Mouse (Mus musculus) colon, adult 2 months (tissue): Measurements from ENCODE around the gene Hsd3b6. TPM values are rescaled to one million over a fixed set of nuclear protein-coding genes. Genes with fewer than 3 reads are reported as not detected.

Experiments used
- polyA plus RNA-seq: library from polyadenylated mRNA; depleted of rRNA; stranded (reverse); fragments of >200 nt; gene quantifications from 2 replicates; pipeline ENCODE4 v1.2.3, GENCODE M21; 2012; rRNA removed

Gene Hsd3b6
- polyA plus RNA-seq: not detected in 2 replicates

GRCm38 (mm10) chr3:98814101-98814670, at the start of gene Hsd3b6:
Hsd3b6 (minus strand) TSS chr3:98814443.

GRCm38 (mm10) chr3:98859576-98859975, 45.3 kb upstream of the Hsd3b6 start, which contains the start of gene Hsd3b1:
Hsd3b1 (minus strand) TSS chr3:98859794.

Other genes with a start within 250 kb of the Hsd3b6 start
- gene Gm10681, start 225.6 kb downstream of the Hsd3b6 start, polyA plus RNA-seq: not detected in 2 replicates
- gene Hsd3b5, start 184.2 kb downstream of the Hsd3b6 start, polyA plus RNA-seq: not detected in 2 replicates
- gene Hsd3b2, start 89.9 kb downstream of the Hsd3b6 start, polyA plus RNA-seq: 8.5 and 9.4 TPM in 2 replicates
- gene Hsd3b3, start 51.3 kb downstream of the Hsd3b6 start, polyA plus RNA-seq: 108 and 109 TPM in 2 replicates
- gene Hsd3b1, start 45.4 kb upstream of the Hsd3b6 start, polyA plus RNA-seq: not detected in 2 replicates
- 68.4 and 93.7 TPM in 2 replicates for gene Hao2, start 78.8 kb upstream of the Hsd3b6 start, polyA plus RNA-seq